Mouse (Mus musculus) kidney, postnatal 0 days (tissue): ENCODE results near the gene Gtf2h3. TPM values are rescaled to one million over a fixed set of nuclear protein-coding genes. Genes with fewer than 3 reads are reported as not detected.

Source experiments
- ATAC-seq: fragments of 200-750 bp; cut with Nextera tagmentation; replicated peaks from 2 replicates; pipeline ENCODE4 v1.8.0; 2017; ENCODE audit warnings: low read depth, moderate number of reproducible peaks, moderate TSS enrichment, moderate library complexity; ENCODE audit not compliant: low FRiP score
- DNase-seq: peaks from one replicate; pipeline ENCODE4 v3.0.0-alpha.2; 2016; ENCODE audit warnings: low spot score
- H3K27ac ChIP-seq: fragments of 300-500 bp; sonication (generic); 2 replicates; pipeline ENCODE4 v1.5.1; 2014; ENCODE audit warnings: mild to moderate bottlenecking
- H3K27me3 ChIP-seq: fragments of 300-500 bp; sonication (generic); 2 replicates; pipeline ENCODE4 v1.6.1; 2014; ENCODE audit warnings: low read length, mixed read lengths; ENCODE audit not compliant: insufficient read depth
- H3K36me3 ChIP-seq: fragments of 300-500 bp; sonication (generic); 2 replicates; pipeline ENCODE4 v1.6.1; 2014; ENCODE audit warnings: low read length, mixed read lengths; ENCODE audit not compliant: insufficient read depth
- H3K4me1 ChIP-seq: fragments of 300-500 bp; sonication (generic); replicated peaks from 2 replicates; pipeline ENCODE4 v1.6.1; 2014; ENCODE audit warnings: antibody characterized with exemption, low read length, mixed read lengths; ENCODE audit not compliant: insufficient read depth
- H3K4me2 ChIP-seq: fragments of 300-500 bp; sonication (generic); 2 replicates; pipeline ENCODE4 v1.6.1; 2014; ENCODE audit warnings: mild to moderate bottlenecking, low read length, moderate library complexity, mixed read lengths
- H3K4me3 ChIP-seq: fragments of 300-500 bp; sonication (generic); replicated peaks from 2 replicates; pipeline ENCODE4 v1.5.1; 2014; ENCODE audit warnings: low read depth, low read length
- H3K9ac ChIP-seq: fragments of 300-500 bp; sonication (generic); 2 replicates; pipeline ENCODE4 v1.6.1; 2014; ENCODE audit warnings: low read depth, low read length
- H3K9me3 ChIP-seq: fragments of 300-500 bp; sonication (generic); replicated peaks from 2 replicates; pipeline ENCODE4 v1.6.1; 2016; ENCODE audit warnings: low read length, inconsistent platforms, mixed read lengths
- CTCF ChIP-seq: IDR thresholded peaks from 2 replicates; pipeline ENCODE4 v1.5.1; 2016; ENCODE audit warnings: antibody characterized with exemption, low read depth, mild to moderate bottlenecking, moderate library complexity
- WGBS: fragments of 180-500 bp; shearing (Covaris S2); extraction: QIAGEN DNeasy Blood & Tissue Kit; methylation state at CpG from one replicate; pipeline ENCODE4 v1.1.7; 2014; 5-methylcytosine and 5-hydroxymethylcytosine counted together
- polyA plus RNA-seq: library from polyadenylated mRNA; unstranded; fragments of >200 nt; fragmentation: Nextera tagmentation; extraction: Ambion mirVana; gene quantifications from 2 replicates; pipeline ENCODE4 v1.2.1, GENCODE M21; 2015

Gtf2h3 gene
- 44.6 and 49.3 TPM in 2 replicates for polyA plus RNA-seq

DNA sequence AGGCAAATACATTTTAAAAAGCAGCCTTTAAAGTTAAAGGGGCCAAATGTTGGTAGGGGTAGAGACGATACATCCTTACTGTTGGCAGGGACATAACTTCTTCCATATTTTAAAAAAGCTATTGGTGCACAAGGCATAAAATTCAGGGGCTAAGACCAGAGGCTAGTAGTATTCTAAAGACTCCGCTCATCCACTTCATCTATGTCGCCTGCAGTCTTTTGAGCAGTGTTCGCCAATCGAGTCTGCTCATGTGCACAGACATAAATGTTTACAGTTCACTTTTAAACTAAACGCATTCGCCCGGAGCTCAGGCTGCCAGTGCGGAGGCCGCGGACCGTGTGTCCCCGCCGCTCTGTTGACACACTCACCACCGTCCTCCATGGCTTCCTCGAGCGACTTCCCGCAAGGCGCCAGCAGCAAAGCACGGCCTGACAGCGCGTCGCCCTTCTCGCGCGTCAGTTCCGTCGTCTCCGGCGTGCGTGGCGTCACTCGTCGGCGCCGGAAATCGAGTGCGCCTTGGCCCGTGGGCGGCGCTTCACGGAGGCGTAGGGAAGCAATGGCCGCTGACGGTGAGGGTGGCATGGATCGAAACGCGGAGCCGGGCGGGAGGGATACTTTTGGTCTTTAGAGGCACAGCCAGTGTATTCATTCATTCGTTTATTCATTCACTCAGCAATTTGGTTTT, at the start of gene Gtf2h3, which contains the start of gene Eif2b1:
Gtf2h3 (plus strand) TSS at position 508 of the 685 bp plus-strand sequence.
Eif2b1 (minus strand) TSS at position 499 of the 685 bp plus-strand sequence.
- Histone ChIP-seq H3K9ac (peak within 1 kb of the TSS; percentile 71), H3K27me3 (no peaks in the 10 kb centered on the region), H3K9me3 (no peaks in the 10 kb centered on the region), H3K36me3 (peaks cover 29% of the 10 kb centered on the region), H3K4me3 (peak within 1 kb of the TSS; percentile 63), H3K4me2 (peak within 1 kb of the TSS; percentile 79), H3K4me1 (peaks cover 10% of the 10 kb centered on the region; the same call in 1 of the 2 replicates), H3K27ac (no peak within 1 kb of the TSS; the same call in 1 of the 2 replicates)
- ATAC-seq (peak; percentile 92), DNase-seq (peak; percentile 94)
- 1% methylated on average over 51 of the region's 51 CpGs for WGBS
- TF ChIP-seq CTCF: no peak

- TF ChIP-seq CTCF: no peak
- H3K4me1 ChIP-seq: peaks cover 28% of the 10 kb centered on the region
- ATAC-seq: peak; percentile 2; the same call in 1 of the 2 replicates
Measured at GRCm38 (mm10) chr5:124529191-124529651, 49.7 kb upstream of the Gtf2h3 start.

GRCm38 (mm10) chr5:124529697-124530096, 49.2 kb upstream of the Gtf2h3 start:
- no peak for TF ChIP-seq CTCF
- Histone ChIP-seq H3K27me3 (no peaks in the 10 kb centered on the region), H3K4me2 (peak overlapping the region; percentile 61), H3K4me3 (peak overlapping the region; percentile 79), H3K27ac (peak overlapping the region; percentile 90), H3K9ac (peak overlapping the region; percentile 80; the same call in 1 of the 2 replicates), H3K4me1 (peaks cover 28% of the 10 kb centered on the region), H3K9me3 (no peaks in the 10 kb centered on the region), H3K36me3 (no peaks in the 10 kb centered on the region)
- ATAC-seq (no peak), DNase-seq (no peak)
- WGBS: 26% methylated on average over 8 of the region's 8 CpGs

More at GRCm38 (mm10) chr5:124529191-124529651, 49.7 kb upstream of the Gtf2h3 start:
- H3K4me3 ChIP-seq: peak overlapping the region; percentile 79
- H3K9ac ChIP-seq: peak overlapping the region; percentile 54
- peak overlapping the region; percentile 90 for H3K27ac ChIP-seq
- no peaks in the 10 kb centered on the region for H3K36me3 ChIP-seq
- no peaks in the 10 kb centered on the region for H3K27me3 ChIP-seq
- WGBS: 11% methylated on average over 8 of the region's 8 CpGs
- DNase-seq: no peak
- H3K4me2 ChIP-seq: peak overlapping the region; percentile 61
- H3K9me3 ChIP-seq: no peaks in the 10 kb centered on the region

DNA sequence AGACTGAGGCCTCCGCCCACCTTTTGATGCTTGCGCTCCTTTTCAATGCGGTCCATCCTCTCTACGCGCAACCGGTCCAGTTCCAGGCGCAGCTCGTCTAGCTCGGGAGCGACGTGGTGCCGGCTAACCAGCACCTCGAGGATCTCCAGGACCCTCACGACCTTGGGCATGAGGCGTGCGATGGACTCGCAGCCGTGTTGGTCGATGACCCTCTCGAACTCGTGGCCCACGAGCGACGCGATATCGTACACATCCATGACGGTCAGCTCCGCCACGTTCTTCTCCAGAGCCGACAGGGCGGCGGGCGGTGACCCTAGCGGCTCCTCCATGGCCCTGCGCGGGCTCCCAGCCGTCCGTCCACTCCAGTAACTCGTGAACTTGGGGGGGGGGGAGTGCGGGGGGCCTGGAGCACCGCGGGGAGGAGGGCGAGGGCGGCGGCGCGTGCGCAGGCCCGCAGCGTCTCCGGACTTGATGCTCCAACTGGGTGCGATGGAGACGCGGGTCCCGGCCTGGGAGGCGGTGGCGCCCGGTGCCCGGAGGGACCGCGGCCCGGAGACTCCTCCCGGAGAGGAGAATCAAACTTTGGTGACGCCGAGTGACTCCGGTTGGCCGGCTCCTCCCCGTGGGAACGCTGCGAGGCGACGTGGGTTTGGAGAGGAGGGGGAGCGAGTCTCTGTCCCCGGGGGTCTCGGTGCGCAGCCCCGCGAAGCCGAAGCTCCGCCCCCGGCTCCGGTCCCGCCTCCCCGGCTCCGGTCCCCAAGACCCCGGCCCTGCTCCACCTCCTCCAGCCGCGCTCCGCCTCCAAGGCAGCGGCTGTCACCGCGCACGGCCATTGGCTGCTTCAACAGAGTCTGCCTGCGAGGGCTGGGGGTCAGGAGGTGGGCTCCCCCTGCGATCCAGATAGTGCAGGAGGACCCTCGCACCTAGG, 48.0 kb upstream of the Gtf2h3 start, which contains the start of gene Rilpl1:
Rilpl1 (minus strand) TSS at position 737 of the 928 bp plus-strand sequence.
- Histone ChIP-seq H3K4me2 (peak within 1 kb of the TSS; percentile 61), H3K9ac (peak within 1 kb of the TSS; percentile 80), H3K27me3 (no peaks in the 10 kb centered on the region), H3K4me3 (peak within 1 kb of the TSS; percentile 79), H3K9me3 (no peaks in the 10 kb centered on the region), H3K36me3 (no peaks in the 10 kb centered on the region), H3K4me1 (peaks cover 28% of the 10 kb centered on the region), H3K27ac (peak within 1 kb of the TSS; percentile 90)
- no peak for TF ChIP-seq CTCF
- ATAC-seq: peak; percentile 83
- WGBS: under 1% methylated on average over 75 of the region's 96 CpGs
- peak; percentile 86 for DNase-seq

DNA sequence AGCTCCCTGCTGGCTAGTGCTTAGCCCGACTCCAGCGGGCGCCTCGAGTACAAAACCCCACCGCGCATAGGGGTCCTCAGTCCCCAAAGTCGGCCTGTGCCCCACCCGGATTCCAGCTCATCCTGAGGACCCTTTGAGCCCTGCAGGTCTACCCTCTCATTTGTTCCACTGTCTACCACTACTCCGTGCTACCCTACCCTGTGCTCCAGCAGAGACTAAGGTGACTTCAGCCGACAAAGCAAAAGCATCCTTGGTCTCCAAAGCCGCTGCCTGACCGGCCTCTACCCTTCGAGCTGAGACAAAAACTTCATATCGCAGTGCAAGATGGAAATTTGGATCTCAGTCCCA, 47.4 kb upstream of the Gtf2h3 start:
- peak overlapping the region; percentile 90 for H3K27ac ChIP-seq
- peak overlapping the region; percentile 61 for H3K4me2 ChIP-seq
- no peaks in the 10 kb centered on the region for H3K27me3 ChIP-seq
- H3K4me1 ChIP-seq: peaks cover 28% of the 10 kb centered on the region
- no peak for DNase-seq
- no peaks in the 10 kb centered on the region for H3K36me3 ChIP-seq
- 14% methylated on average over 14 of the region's 14 CpGs for WGBS
- no peak for ATAC-seq
- H3K9ac ChIP-seq: peak overlapping the region; percentile 80
- H3K4me3 ChIP-seq: peak overlapping the region; percentile 79
- H3K9me3 ChIP-seq: no peaks in the 10 kb centered on the region
- no peak for TF ChIP-seq CTCF

DNA sequence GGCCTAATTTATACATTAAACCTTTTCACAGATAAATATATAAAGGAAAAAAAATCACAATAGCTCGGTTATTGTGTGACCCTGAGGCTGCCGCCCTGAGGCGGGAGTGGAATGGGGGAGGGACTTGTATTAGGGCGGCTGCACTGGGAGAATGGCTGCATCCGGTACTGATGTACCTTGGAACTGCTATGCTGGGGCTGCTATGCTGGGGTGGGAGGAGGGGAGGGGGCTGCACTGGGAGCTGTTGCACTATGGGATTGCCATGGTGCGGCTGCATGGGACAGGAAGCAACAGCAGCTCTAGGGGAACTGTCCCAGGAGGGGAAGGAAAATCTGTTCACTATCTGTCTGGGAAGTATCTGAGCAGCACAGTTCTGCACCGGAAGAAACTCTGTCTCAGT, 46.5 kb upstream of the Gtf2h3 start:
- peak overlapping the region; percentile 90 for H3K27ac ChIP-seq
- H3K36me3 ChIP-seq: no peaks in the 10 kb centered on the region
- ATAC-seq (no peak), DNase-seq (peak; percentile 65)
- 28% methylated on average over 7 of the region's 7 CpGs for whole genome bisulfite sequencing
- no peak for TF ChIP-seq CTCF
- H3K9me3 ChIP-seq: no peaks in the 10 kb centered on the region
- H3K4me1 ChIP-seq: peaks cover 33% of the 10 kb centered on the region
- 0 out of 2 replicates have a peak overlapping the region, but pooled peaks have one; percentile 21 for H3K4me2 ChIP-seq
- 0 out of 2 replicates have a peak overlapping the region, but pooled peaks have one; percentile 23 for H3K9ac ChIP-seq
- no peak overlapping the region for H3K4me3 ChIP-seq
- no peaks in the 10 kb centered on the region for H3K27me3 ChIP-seq
